Mouse (Mus musculus): ENCODE data around the gene Bmpr1b.

GRCm38 (mm10) chr3:142043006-142043405, 126.2 kb downstream of the Bmpr1b start:
- TF ChIP-seq FLI1 (IDR thresholded peaks at IDR 0.05; ENCODE audit: low read length) (no peak), GATA1 (IDR thresholded peaks at IDR 0.05; ENCODE audit: borderline replicate concordance, low read length) (no peak)
